Mouse (Mus musculus) induced T-regulatory cell, adult 2 months (primary cell): ENCODE measurements around the gene Tshz2.
A peak's percentile ranks its signal among the peaks of the same experiment; 100 is the strongest.

Experiments
- DNase-seq: peaks from one replicate; pipeline ENCODE4 v3.0.0-alpha.2; 2012; ENCODE audit warnings: low read depth

The Tshz2 gene

GRCm38 (mm10) chr2:169699862-169700511 lies 67.2 kb downstream of the Tshz2 start:
- DNase-seq: no peak

- DNase-seq: peak; percentile 9
These were observed 70.1 kb downstream of the Tshz2 start for GRCm38 (mm10) chr2:169702725-169703486.

- DNase-seq: no peak
These were observed 89.0 kb downstream of the Tshz2 start for GRCm38 (mm10) chr2:169721793-169722326.

- DNase-seq: no peak
These were observed 89.5 kb downstream of the Tshz2 start for GRCm38 (mm10) chr2:169722341-169722740.

- no peak for DNase-seq
These were observed 91.0 kb downstream of the Tshz2 start for GRCm38 (mm10) chr2:169723645-169724462.

GRCm38 (mm10) chr2:169728651-169729280 lies 96.0 kb downstream of the Tshz2 start:
- DNase-seq: no peak

GRCm38 (mm10) chr2:169730551-169730996 lies 97.8 kb downstream of the Tshz2 start:
- no peak for DNase-seq

- no peak for DNase-seq
These were observed 101.2 kb downstream of the Tshz2 start for GRCm38 (mm10) chr2:169734053-169734452.

GRCm38 (mm10) chr2:169735475-169736406 lies 102.9 kb downstream of the Tshz2 start:
- DNase-seq: no peak

GRCm38 (mm10) chr2:169740996-169741395 lies 108.2 kb downstream of the Tshz2 start:
- no peak for DNase-seq

GRCm38 (mm10) chr2:169742791-169743190 lies 110.0 kb downstream of the Tshz2 start:
- no peak for DNase-seq

- DNase-seq: no peak
These were observed 110.5 kb downstream of the Tshz2 start for GRCm38 (mm10) chr2:169743294-169743693.

- DNase-seq: no peak
These were observed 111.1 kb downstream of the Tshz2 start for GRCm38 (mm10) chr2:169743910-169744309.

- no peak for DNase-seq
These were observed 114.4 kb downstream of the Tshz2 start for GRCm38 (mm10) chr2:169747114-169747642.

GRCm38 (mm10) chr2:169749331-169749945 lies 116.6 kb downstream of the Tshz2 start:
- DNase-seq: no peak

GRCm38 (mm10) chr2:169750574-169751491 lies 118.0 kb downstream of the Tshz2 start:
- no peak for DNase-seq

- no peak for DNase-seq
These were observed 119.3 kb downstream of the Tshz2 start for GRCm38 (mm10) chr2:169752126-169752525.

GRCm38 (mm10) chr2:169753432-169753831 lies 120.6 kb downstream of the Tshz2 start:
- DNase-seq: no peak

- no peak for DNase-seq
These were observed 122.3 kb downstream of the Tshz2 start for GRCm38 (mm10) chr2:169755091-169755490.
